ENCODE assay signal across 17 mouse cellular contexts in genomic region chr3:119588872-119589416, GRCm38 (mm10).
DNase-seq lines count a peak whose midpoint lies in the region; ATAC-seq and TF ChIP-seq lines count a peak whose summit lies in the region.
"Had no signal": no experiment of that assay in that cellular context is flagged by ENCODE, and none has a peak within 500 bp of the region (broad histone marks: within the 10 kb centered on the region; RNA-seq: fewer than 3 reads in every experiment).

No protein-coding gene starts in this region.

- H3K4me1 ChIP-seq in midbrain, embryonic 11.5 days (ENCODE audit: control insufficient read depth, insufficient read depth, low read length) = peaks cover 2% of the 10 kb centered on the region
- 0 out of 2 replicates have a peak, but pooled peaks cover 3% of the 10 kb centered on the region for H3K4me1 ChIP-seq in midbrain, embryonic 10.5 days
- peaks cover 2% of the 10 kb centered on the region; the same call in 1 of the 2 replicates for H3K4me1 ChIP-seq in forebrain, embryonic 14.5 days (ENCODE audit: control insufficient read depth, insufficient read depth, low read length)
- no peaks in the 10 kb centered on the region for H3K4me1 ChIP-seq in hindbrain, embryonic 15.5 days (replicated peaks)
- no peaks in the 10 kb centered on the region for H3K4me1 ChIP-seq in midbrain, postnatal 0 days (ENCODE audit: insufficient read depth, low read length)
- no peaks in the 10 kb centered on the region for H3K4me1 ChIP-seq in limb, embryonic 10.5 days
- H3K4me1 ChIP-seq: embryonic facial prominence, embryonic 12.5 days had no signal

- no peak overlapping the region for H3K9ac ChIP-seq in midbrain, embryonic 11.5 days (ENCODE audit: low read length)
- no peak overlapping the region for H3K9ac ChIP-seq in forebrain, embryonic 14.5 days (ENCODE audit: low read length)
- H3K9ac ChIP-seq in hindbrain, embryonic 15.5 days = no peak overlapping the region
- H3K9ac ChIP-seq in midbrain, postnatal 0 days (replicated peaks; ENCODE audit: low read length, poor library complexity, severe bottlenecking) = no peak overlapping the region
- H3K9ac ChIP-seq: embryonic facial prominence, embryonic 12.5 days; lung, embryonic 14.5 days had no signal

- H3K4me2 ChIP-seq in midbrain, embryonic 11.5 days = no peak overlapping the region
- H3K4me2 ChIP-seq in forebrain, embryonic 14.5 days (ENCODE audit: low read length) = no peak overlapping the region
- no peak overlapping the region for H3K4me2 ChIP-seq in hindbrain, embryonic 15.5 days
- H3K4me2 ChIP-seq in midbrain, postnatal 0 days (ENCODE audit: low read depth, low read length, poor library complexity, severe bottlenecking) = no peak overlapping the region
- H3K4me2 ChIP-seq: embryonic facial prominence, embryonic 12.5 days; heart, embryonic 11.5 days; lung, embryonic 14.5 days had no signal

- DNase-seq in midbrain, embryonic 11.5 days (ENCODE audit: low spot score, missing footprints) = no peak
- no peak for DNase-seq in midbrain, embryonic 10.5 days (ENCODE audit: low spot score)
- peak; percentile 66 for DNase-seq in forebrain, embryonic 14.5 days (ENCODE audit: low spot score)
- peak; percentile 40 for DNase-seq in midbrain, postnatal 0 days (ENCODE audit: low spot score)
- no peak for DNase-seq in cerebellum, postnatal 4 days (ENCODE audit: low spot score in 2 of 2)
- DNase-seq in limb, embryonic 10.5 days (ENCODE audit: low spot score) = no peak
- DNase-seq: cerebellum, postnatal 10 days; gastrocnemius, postnatal 10 days; liver; right cerebral cortex, postnatal 14 days had no signal

- H3K27ac ChIP-seq in midbrain, embryonic 11.5 days (ENCODE audit: low read depth, low read length) = no peak overlapping the region
- no peak overlapping the region for H3K27ac ChIP-seq in midbrain, embryonic 10.5 days (replicated peaks)
- no peak overlapping the region for H3K27ac ChIP-seq in forebrain, embryonic 14.5 days (ENCODE audit: low read depth, low read length)
- no peak overlapping the region for H3K27ac ChIP-seq in hindbrain, embryonic 15.5 days (replicated peaks)
- no peak overlapping the region for H3K27ac ChIP-seq in midbrain, postnatal 0 days (ENCODE audit: low read depth, low read length)
- H3K27ac ChIP-seq in limb, embryonic 10.5 days = no peak overlapping the region
- H3K27ac ChIP-seq: embryonic facial prominence, embryonic 12.5 days; kidney, postnatal 0 days; macrophage had no signal

- TF ChIP-seq CTCF in midbrain, postnatal 0 days (IDR thresholded peaks at IDR 0.05) = no peak

- no peaks in the 10 kb centered on the region for H3K9me3 ChIP-seq in midbrain, embryonic 11.5 days (ENCODE audit: control insufficient read depth, low read length)
- H3K9me3 ChIP-seq in midbrain, embryonic 10.5 days (replicated peaks) = no peaks in the 10 kb centered on the region
- H3K9me3 ChIP-seq in forebrain, embryonic 14.5 days (replicated peaks; ENCODE audit: control insufficient read depth, low read length) = no peaks in the 10 kb centered on the region
- H3K9me3 ChIP-seq in hindbrain, embryonic 15.5 days = no peaks in the 10 kb centered on the region
- no peaks in the 10 kb centered on the region for H3K9me3 ChIP-seq in midbrain, postnatal 0 days (ENCODE audit: low read length)
- no peaks in the 10 kb centered on the region for H3K9me3 ChIP-seq in limb, embryonic 10.5 days (replicated peaks)
- H3K9me3 ChIP-seq: embryonic facial prominence, embryonic 12.5 days had no signal

- H3K36me3 ChIP-seq in midbrain, embryonic 11.5 days (ENCODE audit: control insufficient read depth, insufficient read depth, low read length) = no peaks in the 10 kb centered on the region
- no peaks in the 10 kb centered on the region for H3K36me3 ChIP-seq in midbrain, embryonic 10.5 days
- no peaks in the 10 kb centered on the region for H3K36me3 ChIP-seq in forebrain, embryonic 14.5 days (ENCODE audit: control insufficient read depth, insufficient read depth, low read length)
- no peaks in the 10 kb centered on the region for H3K36me3 ChIP-seq in hindbrain, embryonic 15.5 days
- H3K36me3 ChIP-seq in midbrain, postnatal 0 days (ENCODE audit: insufficient read depth, low read length) = no peaks in the 10 kb centered on the region
- H3K36me3 ChIP-seq in limb, embryonic 10.5 days = no peaks in the 10 kb centered on the region
- H3K36me3 ChIP-seq: embryonic facial prominence, embryonic 12.5 days had no signal

- ATAC-seq in midbrain, embryonic 11.5 days (ENCODE audit: low FRiP score) = peak; percentile 90
- peak; percentile 85 for ATAC-seq in forebrain, embryonic 14.5 days
- peak; percentile 79 for ATAC-seq in hindbrain, embryonic 15.5 days (ENCODE audit: low FRiP score, low read depth)
- ATAC-seq in midbrain, postnatal 0 days (ENCODE audit: low FRiP score) = no peak
- ATAC-seq: intestine, embryonic 16.5 days had no signal

- H3K27me3 ChIP-seq in midbrain, embryonic 11.5 days (ENCODE audit: control insufficient read depth, insufficient read depth, low read length) = no peaks in the 10 kb centered on the region
- no peaks in the 10 kb centered on the region for H3K27me3 ChIP-seq in midbrain, embryonic 10.5 days (ENCODE audit: low read depth, poor library complexity, severe bottlenecking)
- H3K27me3 ChIP-seq in forebrain, embryonic 14.5 days (replicated peaks; ENCODE audit: control insufficient read depth, insufficient read depth, low read length) = no peaks in the 10 kb centered on the region
- H3K27me3 ChIP-seq in hindbrain, embryonic 15.5 days = no peaks in the 10 kb centered on the region
- H3K27me3 ChIP-seq in midbrain, postnatal 0 days (ENCODE audit: insufficient read depth, low read length) = no peaks in the 10 kb centered on the region
- H3K27me3 ChIP-seq in limb, embryonic 10.5 days (ENCODE audit: low read depth, poor library complexity, severe bottlenecking) = no peaks in the 10 kb centered on the region
- H3K27me3 ChIP-seq: embryonic facial prominence, embryonic 12.5 days had no signal

- no peak overlapping the region for H3K4me3 ChIP-seq in midbrain, embryonic 11.5 days (ENCODE audit: low read depth, low read length)
- no peak overlapping the region for H3K4me3 ChIP-seq in midbrain, embryonic 10.5 days
- no peak overlapping the region for H3K4me3 ChIP-seq in forebrain, embryonic 14.5 days (ENCODE audit: low read depth, low read length)
- no peak overlapping the region for H3K4me3 ChIP-seq in hindbrain, embryonic 15.5 days
- H3K4me3 ChIP-seq in midbrain, postnatal 0 days (ENCODE audit: low read depth, low read length) = no peak overlapping the region
- no peak overlapping the region for H3K4me3 ChIP-seq in limb, embryonic 10.5 days
- H3K4me3 ChIP-seq: embryonic facial prominence, embryonic 12.5 days had no signal

- WGBS in midbrain, embryonic 11.5 days = 35% methylated on average over 4 of the region's 4 CpGs
- WGBS in midbrain, embryonic 10.5 days = 66% methylated on average over 4 of the region's 4 CpGs
- WGBS in forebrain, embryonic 14.5 days = 28% methylated on average over 4 of the region's 4 CpGs
- 19% methylated on average over 4 of the region's 4 CpGs for WGBS in hindbrain, embryonic 15.5 days
- WGBS in midbrain, postnatal 0 days = 24% methylated on average over 4 of the region's 4 CpGs
- 92% methylated on average over 4 of the region's 4 CpGs for WGBS in limb, embryonic 10.5 days

Comparison
In these comparisons a context has a peak if more than half of its experiments do, and no peak if none do; other contexts are left out.
1. DNase-seq: peak in forebrain, embryonic 14.5 days (single experiment) and midbrain, postnatal 0 days (single experiment); none in midbrain, embryonic 11.5 days (single experiment), midbrain, embryonic 10.5 days (single experiment), cerebellum, postnatal 4 days (0 of 2) and limb, embryonic 10.5 days (single experiment).